Mouse (Mus musculus) midbrain, embryonic 12.5 days (tissue): ENCODE measurements around the gene Exoc6. TPM values are rescaled to one million over a fixed set of nuclear protein-coding genes. Genes with fewer than 3 reads are reported as not detected.
A peak's percentile ranks its signal among the peaks of the same experiment; 100 is the strongest.
"Not testable (repeated sequence)": the region's sequence is repeated elsewhere in the genome, so short reads cannot be mapped to it uniquely, and the experiment has no call there.

ENCODE experiments used
- ATAC-seq: fragments of 200-750 bp; cut with Nextera tagmentation; 2 replicates; pipeline ENCODE4 v1.8.0; 2017; ENCODE audit warnings: low read depth, moderate TSS enrichment, moderate library complexity; ENCODE audit not compliant: low FRiP score
- H3K27ac ChIP-seq: fragments of 300-500 bp; sonication (generic); replicated peaks from 2 replicates; pipeline ENCODE4 v1.5.1; 2016; ENCODE audit warnings: mild to moderate bottlenecking
- H3K27me3 ChIP-seq: fragments of 300-500 bp; sonication (generic); 2 replicates; pipeline ENCODE4 v1.6.1; 2016; ENCODE audit warnings: mild to moderate bottlenecking
- H3K36me3 ChIP-seq: fragments of 300-500 bp; sonication (generic); 2 replicates; pipeline ENCODE4 v1.6.1; 2016
- H3K4me1 ChIP-seq: fragments of 300-500 bp; sonication (generic); 2 replicates; pipeline ENCODE4 v1.6.1; 2016
- H3K4me2 ChIP-seq: fragments of 300-500 bp; sonication (generic); replicated peaks from 2 replicates; pipeline ENCODE4 v1.6.1; 2016; ENCODE audit warnings: mild to moderate bottlenecking, moderate library complexity
- H3K4me3 ChIP-seq: fragments of 300-500 bp; sonication (generic); 2 replicates; pipeline ENCODE4 v1.5.1; 2016; ENCODE audit warnings: mild to moderate bottlenecking
- H3K9ac ChIP-seq: fragments of 300-500 bp; sonication (generic); replicated peaks from 2 replicates; pipeline ENCODE4 v1.6.1; 2016; ENCODE audit warnings: mild to moderate bottlenecking, moderate library complexity
- H3K9me3 ChIP-seq: fragments of 300-500 bp; sonication (generic); 2 replicates; pipeline ENCODE4 v1.6.1; 2016; ENCODE audit warnings: mild to moderate bottlenecking
- WGBS: fragments of 180-500 bp; shearing (Covaris S2); methylation state at CpG from one replicate; pipeline ENCODE4 v1.1.7; 2016; 5-methylcytosine and 5-hydroxymethylcytosine counted together
- polyA plus RNA-seq: library from polyadenylated mRNA; unstranded; fragments of >200 nt; fragmentation: Nextera tagmentation; extraction: Ambion mirVana; gene quantifications from 2 replicates; pipeline ENCODE4 v1.2.1, GENCODE M21; 2016

Gene Exoc6
- polyA plus RNA-seq, 1 experiment from 2014 or later: 8.7 TPM

- Histone ChIP-seq H3K27me3 (peaks cover 24% of the 10 kb centered on the region), H3K9me3 (no peaks in the 10 kb centered on the region), H3K36me3 (no peaks in the 10 kb centered on the region), H3K9ac (no peak overlapping the region), H3K4me1 (no peaks in the 10 kb centered on the region), H3K4me2 (no peak overlapping the region), H3K4me3 (no peak overlapping the region), H3K27ac (no peak overlapping the region)
- WGBS: 67% methylated on average over 13 of the region's 13 CpGs
- ATAC-seq: no peak
These were observed 6.5 kb upstream of the Exoc6 start for GRCm38 (mm10) chr19:37543537-37544326.

GRCm38 (mm10) chr19:37544476-37544875 is 5.7 kb upstream of the Exoc6 start:
- no peaks in the 10 kb centered on the region for H3K4me1 ChIP-seq
- H3K4me3 ChIP-seq: no peak overlapping the region
- ATAC-seq: no peak
- no peak overlapping the region for H3K9ac ChIP-seq
- H3K9me3 ChIP-seq: no peaks in the 10 kb centered on the region
- H3K4me2 ChIP-seq: no peak overlapping the region
- WGBS: 94% methylated on average over 9 of the region's 9 CpGs
- H3K27me3 ChIP-seq: peaks cover 31% of the 10 kb centered on the region
- no peaks in the 10 kb centered on the region for H3K36me3 ChIP-seq
- no peak overlapping the region for H3K27ac ChIP-seq

GRCm38 (mm10) chr19:37545231-37545630 is 5.0 kb upstream of the Exoc6 start:
- H3K9ac ChIP-seq: no peak overlapping the region
- no peak overlapping the region for H3K4me3 ChIP-seq
- no peak overlapping the region for H3K27ac ChIP-seq
- H3K4me2 ChIP-seq: no peak overlapping the region
- peaks cover 36% of the 10 kb centered on the region for H3K27me3 ChIP-seq
- 79% methylated on average over 3 of the region's 3 CpGs for WGBS
- H3K36me3 ChIP-seq: no peaks in the 10 kb centered on the region
- no peak for ATAC-seq
- 0 out of 2 replicates have a peak, but pooled peaks cover 3% of the 10 kb centered on the region for H3K4me1 ChIP-seq
- H3K9me3 ChIP-seq: no peaks in the 10 kb centered on the region

GRCm38 (mm10) chr19:37545725-37546124 is 4.5 kb upstream of the Exoc6 start:
- Histone ChIP-seq H3K36me3 (no peaks in the 10 kb centered on the region), H3K4me3 (no peak overlapping the region), H3K27me3 (peaks cover 36% of the 10 kb centered on the region), H3K9me3 (no peaks in the 10 kb centered on the region), H3K27ac (no peak overlapping the region), H3K9ac (no peak overlapping the region), H3K4me1 (0 out of 2 replicates have a peak, but pooled peaks cover 3% of the 10 kb centered on the region), H3K4me2 (no peak overlapping the region)
- ATAC-seq: no peak
- 93% methylated on average over 6 of the region's 6 CpGs for WGBS

- Histone ChIP-seq H3K9me3 (no peaks in the 10 kb centered on the region), H3K4me1 (0 out of 2 replicates have a peak, but pooled peaks cover 3% of the 10 kb centered on the region), H3K4me2 (no peak overlapping the region), H3K27ac (no peak overlapping the region), H3K27me3 (peaks cover 39% of the 10 kb centered on the region), H3K9ac (no peak overlapping the region), H3K36me3 (no peaks in the 10 kb centered on the region), H3K4me3 (no peak overlapping the region)
- 75% methylated on average over 4 of the region's 4 CpGs for WGBS
- ATAC-seq: no peak
These were observed 3.4 kb upstream of the Exoc6 start for GRCm38 (mm10) chr19:37546776-37547175.

GRCm38 (mm10) chr19:37551040-37551566 is 885 bp downstream of the Exoc6 start:
- no peak for ATAC-seq
- peaks cover 41% of the 10 kb centered on the region for H3K27me3 ChIP-seq
- H3K27ac ChIP-seq: no peak overlapping the region
- peak overlapping the region; percentile 72 for H3K9ac ChIP-seq
- H3K36me3 ChIP-seq: no peaks in the 10 kb centered on the region
- WGBS: 17% methylated on average over 8 of the region's 8 CpGs
- H3K4me3 ChIP-seq: peak overlapping the region; percentile 80
- peak overlapping the region; percentile 80 for H3K4me2 ChIP-seq
- no peaks in the 10 kb centered on the region for H3K9me3 ChIP-seq
- H3K4me1 ChIP-seq: 0 out of 2 replicates have a peak, but pooled peaks cover 3% of the 10 kb centered on the region

GRCm38 (mm10) chr19:37553376-37554265 is 3.4 kb downstream of the Exoc6 start:
- 88% methylated on average over 11 of the region's 11 CpGs for WGBS
- no peaks in the 10 kb centered on the region for H3K36me3 ChIP-seq

GRCm38 (mm10) chr19:37554266-37554650 is 4.0 kb downstream of the Exoc6 start:
- ATAC-seq, H3K9ac ChIP-seq, H3K27ac ChIP-seq, H3K4me1 ChIP-seq, H3K4me3 ChIP-seq, H3K36me3 ChIP-seq, H3K4me2 ChIP-seq, H3K9me3 ChIP-seq: not testable (repeated sequence)
- peaks cover 20% of the 10 kb centered on the region for H3K27me3 ChIP-seq
- WGBS: 80% methylated on average over 5 of the region's 5 CpGs

More at GRCm38 (mm10) chr19:37553376-37554265, 3.4 kb downstream of the Exoc6 start:
- H3K4me3 ChIP-seq: no peak overlapping the region
- H3K4me2 ChIP-seq: no peak overlapping the region
- no peak overlapping the region for H3K9ac ChIP-seq
- ATAC-seq: no peak
- no peaks in the 10 kb centered on the region for H3K9me3 ChIP-seq
- H3K27ac ChIP-seq: no peak overlapping the region
- peaks cover 26% of the 10 kb centered on the region for H3K27me3 ChIP-seq
- 0 out of 2 replicates have a peak, but pooled peaks cover 3% of the 10 kb centered on the region for H3K4me1 ChIP-seq

GRCm38 (mm10) chr19:37555863-37556566 is 5.8 kb downstream of the Exoc6 start:
- no peak for ATAC-seq

GRCm38 (mm10) chr19:37557898-37558297 is 7.7 kb downstream of the Exoc6 start:
- peaks cover 6% of the 10 kb centered on the region; the same call in 1 of the 2 replicates for H3K4me1 ChIP-seq
- no peaks in the 10 kb centered on the region for H3K36me3 ChIP-seq
- no peaks in the 10 kb centered on the region for H3K9me3 ChIP-seq
- no peaks in the 10 kb centered on the region for H3K27me3 ChIP-seq
- no peak overlapping the region for H3K27ac ChIP-seq
- H3K9ac ChIP-seq: no peak overlapping the region
- H3K4me3 ChIP-seq: no peak overlapping the region
- no peak for ATAC-seq
- H3K4me2 ChIP-seq: no peak overlapping the region
- 85% methylated on average over 3 of the region's 3 CpGs for WGBS

More at GRCm38 (mm10) chr19:37555863-37556566, 5.8 kb downstream of the Exoc6 start:
- Histone ChIP-seq H3K9me3 (no peaks in the 10 kb centered on the region), H3K36me3 (no peaks in the 10 kb centered on the region), H3K9ac (no peak overlapping the region), H3K4me3 (no peak overlapping the region), H3K4me1 (peaks cover 6% of the 10 kb centered on the region; the same call in 1 of the 2 replicates), H3K27me3 (0 out of 2 replicates have a peak, but pooled peaks cover 12% of the 10 kb centered on the region), H3K27ac (no peak overlapping the region), H3K4me2 (no peak overlapping the region)
- WGBS: 87% methylated on average over 6 of the region's 6 CpGs

- H3K9me3 ChIP-seq: no peaks in the 10 kb centered on the region
- H3K4me2 ChIP-seq: no peak overlapping the region
- H3K27ac ChIP-seq: no peak overlapping the region
- no peak overlapping the region for H3K4me3 ChIP-seq
- no peak for ATAC-seq
- no peaks in the 10 kb centered on the region for H3K27me3 ChIP-seq
- WGBS: 46% methylated on average over 9 of the region's 9 CpGs
- H3K4me1 ChIP-seq: peaks cover 6% of the 10 kb centered on the region; the same call in 1 of the 2 replicates
- H3K9ac ChIP-seq: no peak overlapping the region
- no peaks in the 10 kb centered on the region for H3K36me3 ChIP-seq
These were observed 9.3 kb downstream of the Exoc6 start for GRCm38 (mm10) chr19:37559286-37560079.
